Mouse (Mus musculus) effector memory CD4-positive, alpha-beta T cell, adult 5 months (primary cell): ENCODE measurements around the gene Hyal1. TPM values are rescaled to one million over a fixed set of nuclear protein-coding genes. Genes with fewer than 3 reads are reported as not detected.

Experiments
- polyA plus RNA-seq: library from polyadenylated mRNA; unstranded; fragments of 100-300 nt; shearing (Covaris generic); gene quantifications from one replicate; pipeline ENCODE4 v1.2.1, GENCODE M21; 2017

Gene Hyal1
- 1.8 TPM for polyA plus RNA-seq

GRCm38 (mm10) chr9:107576357-107577107 lies at the start of gene Hyal1:
Gene Hyal1, plus strand, starts transcription at chr9:107576927.

DNA sequence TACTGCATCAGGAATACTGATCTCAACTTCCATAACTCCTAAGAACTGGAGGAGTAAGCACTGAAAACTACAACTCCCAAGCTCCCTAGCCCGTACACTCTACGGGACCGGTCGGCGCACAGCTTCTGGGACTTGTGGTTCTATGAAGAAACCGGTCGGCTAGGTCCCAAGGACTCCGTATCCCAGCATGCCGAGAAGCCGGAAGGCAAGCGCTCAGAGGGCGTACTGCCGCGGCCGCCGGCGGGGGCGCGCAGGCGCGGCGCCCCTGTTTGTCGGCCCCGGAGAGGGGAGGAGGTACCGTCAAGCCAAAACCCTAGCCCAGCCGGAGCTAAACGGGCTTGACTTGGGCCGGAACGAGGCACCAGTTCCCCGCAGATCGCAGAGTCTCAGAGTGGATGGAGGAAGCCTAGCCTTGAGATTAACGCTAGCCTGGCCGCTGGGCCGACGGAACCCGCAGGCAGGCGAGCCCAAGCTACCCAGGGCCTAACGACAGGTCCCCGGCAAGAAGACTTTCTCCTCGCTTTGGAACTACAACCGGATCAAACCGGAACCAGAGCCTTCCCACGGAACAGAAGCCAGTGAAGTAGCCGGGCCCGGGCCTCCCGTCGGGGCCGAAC lies 42.8 kb upstream of the Hyal1 start, which contains the start of gene Tmem115:
TSS of gene Tmem115 (plus strand) at position 155 of the 617 bp plus-strand sequence.

GRCm38 (mm10) chr9:107541474-107542351 lies 35.0 kb upstream of the Hyal1 start, which contains the start of the genes Cyb561d2 and Nprl2:
Gene Cyb561d2, minus strand, starts transcription at chr9:107542193.
Gene Nprl2, plus strand, starts transcription at chr9:107542226.

GRCm38 (mm10) chr9:107547026-107547425 lies 29.7 kb upstream of the Hyal1 start, which contains the start of gene Zmynd10:
Gene Zmynd10, plus strand, starts transcription at chr9:107547298.

GRCm38 (mm10) chr9:107551117-107551889 lies 25.4 kb upstream of the Hyal1 start, which contains the start of gene Rassf1:
Gene Rassf1, plus strand, starts transcription at chr9:107551555.

DNA sequence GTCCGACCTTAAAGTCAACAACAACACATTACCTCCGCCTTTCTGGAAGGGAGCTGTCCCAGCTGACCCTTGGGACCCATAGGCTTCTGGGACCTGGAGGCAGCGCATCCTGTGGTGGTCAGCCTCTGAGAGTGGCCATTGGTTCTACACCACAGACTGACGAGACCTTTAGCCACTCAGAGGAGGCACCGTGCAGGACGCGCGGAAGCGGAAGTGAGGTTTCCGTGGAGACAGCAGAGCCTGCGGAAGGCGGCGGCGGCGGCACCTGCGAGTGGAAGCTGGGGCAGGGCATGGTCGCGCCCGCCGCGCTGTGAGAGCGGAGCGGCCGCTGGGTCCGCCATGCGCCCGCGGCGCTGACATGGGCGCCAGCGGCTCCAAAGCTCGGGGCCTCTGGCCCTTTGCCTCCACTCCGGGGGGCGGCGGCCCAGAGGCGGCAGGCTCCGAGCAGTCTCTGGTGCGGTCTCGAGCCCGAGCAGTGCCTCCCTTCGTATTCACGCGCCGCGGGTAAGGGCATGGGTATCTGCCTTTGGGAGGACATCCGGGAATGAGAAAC lies 13.6 kb upstream of the Hyal1 start, which contains the start of gene Tusc2:
TSS of gene Tusc2 (plus strand) at position 227 of the 553 bp plus-strand sequence.

GRCm38 (mm10) chr9:107567702-107568319 lies 8.9 kb upstream of the Hyal1 start, which contains the start of gene Hyal2:
Gene Hyal2, plus strand, starts transcription at chr9:107567945.

GRCm38 (mm10) chr9:107578587-107578986 lies 1.9 kb downstream of the Hyal1 start, which contains the start of gene Naa80:
Gene Naa80, plus strand, starts transcription at chr9:107578887.

DNA sequence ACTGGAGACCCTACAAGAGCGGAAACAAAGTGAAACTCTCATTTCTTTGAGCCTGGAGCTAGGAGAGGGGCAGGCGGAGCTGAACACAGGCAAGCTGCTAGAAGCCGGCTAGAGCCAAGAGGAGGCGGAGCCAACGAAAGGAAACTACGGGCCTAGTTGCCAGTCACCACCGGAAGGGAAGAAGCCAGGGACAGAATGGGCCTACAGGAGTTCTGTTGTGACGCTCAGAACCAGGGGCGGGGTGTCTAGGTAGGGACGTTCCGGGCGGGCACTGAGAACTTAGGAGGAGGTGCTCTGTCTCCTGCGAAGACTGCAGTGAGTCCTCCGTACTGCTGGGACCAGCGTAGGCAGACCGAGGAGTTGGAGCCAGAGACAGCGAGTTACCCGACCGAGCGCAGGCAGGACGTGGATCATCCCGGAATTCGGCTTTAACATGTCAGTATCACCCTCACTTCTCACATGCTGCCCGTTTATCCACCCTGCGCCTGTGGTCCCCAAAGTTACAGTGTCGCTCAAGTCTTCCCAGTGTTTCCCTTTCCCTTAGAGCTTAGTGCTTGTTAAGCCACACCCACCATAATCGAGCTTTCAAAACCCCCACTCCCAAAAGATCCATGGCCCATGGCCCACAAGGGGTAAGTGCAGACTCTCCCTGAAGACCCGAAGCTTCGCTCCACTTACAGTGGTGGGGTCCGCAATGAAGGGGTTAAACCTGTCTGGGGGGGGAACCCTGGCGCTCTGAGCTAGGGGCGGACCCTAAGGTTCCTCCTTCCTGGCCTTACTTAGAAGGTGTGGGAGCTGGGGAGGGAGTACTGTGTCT lies 4.0 kb downstream of the Hyal1 start, which contains the start of gene Hyal3:
TSS of gene Hyal3 (plus strand) at position 318 of the 817 bp plus-strand sequence.

GRCm38 (mm10) chr9:107586974-107587832 lies 10.5 kb downstream of the Hyal1 start, which contains the start of gene Ifrd2:
Gene Ifrd2, plus strand, starts transcription at chr9:107587642.

DNA sequence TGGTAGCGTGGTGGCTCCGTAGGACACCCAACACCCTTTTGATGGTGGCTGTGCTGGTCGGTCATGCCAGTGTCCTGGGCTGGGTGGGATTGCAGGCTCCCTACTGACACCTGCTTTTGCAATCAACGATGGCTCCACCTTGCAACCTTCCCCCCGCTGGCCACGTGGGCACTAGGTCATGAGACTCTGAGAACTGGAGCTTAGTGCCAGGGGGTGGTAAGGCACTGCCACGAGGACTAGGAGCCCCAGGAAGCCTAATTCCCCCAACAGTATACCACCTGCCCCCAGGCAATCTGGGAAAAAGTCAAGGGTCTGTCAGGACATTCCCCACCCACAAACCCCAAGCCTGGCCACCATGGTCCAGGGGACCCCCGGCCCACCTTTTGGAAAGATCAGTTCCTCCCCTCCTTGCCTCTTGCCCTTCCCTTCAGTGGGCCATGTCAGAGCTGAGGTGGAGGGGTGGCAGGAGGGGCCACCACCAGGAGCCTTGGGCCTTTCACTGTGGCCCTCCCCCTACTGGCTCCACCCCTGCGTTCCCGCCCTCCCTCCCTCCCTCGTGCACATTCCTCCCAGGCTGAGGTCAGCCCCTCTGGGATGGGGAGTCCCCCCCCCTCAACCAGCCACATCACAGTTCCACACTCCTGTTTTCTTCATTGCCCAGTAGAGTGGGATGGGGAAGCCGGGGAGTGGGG lies 32.2 kb downstream of the Hyal1 start, which contains the start of gene Sema3b:
TSS of gene Sema3b (minus strand) at position 489 of the 692 bp plus-strand sequence.

Other genes with a start within 250 kb of the Hyal1 start
- gene Hemk1, start 238.6 kb upstream of the Hyal1 start, polyA plus RNA-seq, result 6.2 TPM
- 0.34 TPM for gene 6430571L13Rik, start 236.3 kb upstream of the Hyal1 start, polyA plus RNA-seq
- gene Cacna2d2, start 177.3 kb upstream of the Hyal1 start, polyA plus RNA-seq, result 0.09 TPM
- 55.2 TPM for gene Tmem115, start 43.0 kb upstream of the Hyal1 start, polyA plus RNA-seq
- gene Cyb561d2, start 34.7 kb upstream of the Hyal1 start, polyA plus RNA-seq, result 27.9 TPM
- 47.6 TPM for gene Nprl2, start 34.7 kb upstream of the Hyal1 start, polyA plus RNA-seq
- 3.1 TPM for gene Zmynd10, start 29.6 kb upstream of the Hyal1 start, polyA plus RNA-seq
- 165 TPM for gene Rassf1, start 25.4 kb upstream of the Hyal1 start, polyA plus RNA-seq
- 39.7 TPM for gene Tusc2, start 13.7 kb upstream of the Hyal1 start, polyA plus RNA-seq
- 3.9 TPM for gene Hyal2, start 9.0 kb upstream of the Hyal1 start, polyA plus RNA-seq
- gene Naa80, start 2.0 kb downstream of the Hyal1 start, polyA plus RNA-seq, result 11.1 TPM
- 0.35 TPM for gene Hyal3, start 3.9 kb downstream of the Hyal1 start, polyA plus RNA-seq
- gene Ifrd2, start 10.7 kb downstream of the Hyal1 start, polyA plus RNA-seq, result 17.4 TPM
- gene Sema3b, start 32.3 kb downstream of the Hyal1 start, polyA plus RNA-seq, result not detected
- 638 TPM for gene Gnai2, start 58.4 kb downstream of the Hyal1 start, polyA plus RNA-seq
- 1.6 TPM for gene Slc38a3, start 92.6 kb downstream of the Hyal1 start, polyA plus RNA-seq
- 9.1 TPM for gene Gnat1, start 102.8 kb downstream of the Hyal1 start, polyA plus RNA-seq
- 0.22 TPM for gene Sema3f, start 133.5 kb downstream of the Hyal1 start, polyA plus RNA-seq
- 306 TPM for gene Rbm5, start 194.1 kb downstream of the Hyal1 start, polyA plus RNA-seq